Mouse (Mus musculus) limb, embryonic 10.5 days (tissue): Measurements from ENCODE around the gene Bptf. TPM values are rescaled to one million over a fixed set of nuclear protein-coding genes. Genes with fewer than 3 reads are reported as not detected.
"Not testable (repeated sequence)": the region's sequence is repeated elsewhere in the genome, so short reads cannot be mapped to it uniquely, and the experiment has no call there.

Experiments
- DNase-seq: peaks from one replicate; pipeline ENCODE4 v3.0.0-alpha.2; 2017; ENCODE audit warnings: low spot score
- H3K27ac ChIP-seq: fragments of 300-500 bp; sonication (generic); 2 replicates; pipeline ENCODE4 v1.5.1; 2016; ENCODE audit warnings: mild to moderate bottlenecking
- H3K27me3 ChIP-seq: fragments of 300-500 bp; sonication (generic); 2 replicates; pipeline ENCODE4 v1.6.1; 2016; ENCODE audit warnings: low read depth, mild to moderate bottlenecking; ENCODE audit not compliant: poor library complexity, severe bottlenecking
- H3K36me3 ChIP-seq: fragments of 300-500 bp; sonication (generic); 2 replicates; pipeline ENCODE4 v1.6.1; 2016; ENCODE audit warnings: mild to moderate bottlenecking, moderate library complexity
- H3K4me1 ChIP-seq: fragments of 300-500 bp; sonication (generic); 2 replicates; pipeline ENCODE4 v1.6.1; 2016
- H3K4me3 ChIP-seq: fragments of 300-500 bp; sonication (generic); 2 replicates; pipeline ENCODE4 v1.5.1; 2016; ENCODE audit warnings: mild to moderate bottlenecking, moderate library complexity
- H3K9me3 ChIP-seq: fragments of 300-500 bp; sonication (generic); replicated peaks from 2 replicates; pipeline ENCODE4 v1.6.1; 2016; ENCODE audit warnings: mild to moderate bottlenecking
- WGBS: fragments of 180-500 bp; shearing (Covaris S2); methylation state at CpG from one replicate; pipeline ENCODE4 v1.1.7; 2016; 5-methylcytosine and 5-hydroxymethylcytosine counted together
- polyA plus RNA-seq: library from polyadenylated mRNA; unstranded; fragments of >200 nt; fragmentation: Nextera tagmentation; extraction: Ambion mirVana; gene quantifications from 2 replicates; pipeline ENCODE4 v1.2.1, GENCODE M21; 2016

Gene Bptf
- polyA plus RNA-seq, 1 experiment from 2014 or later = 38.8 TPM

DNA sequence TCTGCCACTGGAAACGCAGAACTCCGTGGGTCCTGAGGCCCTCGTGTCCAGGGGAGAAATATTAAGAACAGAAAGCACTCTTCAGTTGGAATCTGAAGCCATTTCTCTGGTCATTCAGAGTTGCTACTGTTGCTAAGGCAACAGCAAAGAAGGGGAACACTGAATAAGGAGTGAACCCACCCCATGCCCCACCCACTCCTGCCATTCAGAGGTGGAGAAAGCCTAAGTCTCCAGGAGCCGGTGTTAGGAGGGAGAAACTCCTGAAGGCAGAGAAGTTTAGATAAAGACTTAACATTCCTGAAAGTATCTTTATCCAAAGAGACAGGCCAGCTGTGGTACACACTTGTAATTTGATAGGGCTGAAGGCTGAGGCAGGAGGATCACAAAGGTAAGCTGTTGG, 112.6 kb downstream of the Bptf start:
- DNase-seq = no peak
- Histone ChIP-seq H3K4me3 (no peak overlapping the region), H3K36me3 (no peaks in the 10 kb centered on the region), H3K27ac (no peak overlapping the region), H3K9me3 (no peaks in the 10 kb centered on the region), H3K27me3 (peaks cover 7% of the 10 kb centered on the region), H3K4me1 (peaks cover 10% of the 10 kb centered on the region; the same call in 1 of the 2 replicates)
- 76% methylated on average over 4 of the region's 4 CpGs for WGBS

GRCm38 (mm10) chr11:107018606-107019005, 113.3 kb downstream of the Bptf start:
- H3K4me1 ChIP-seq = peaks cover 5% of the 10 kb centered on the region; the same call in 1 of the 2 replicates
- no peaks in the 10 kb centered on the region for H3K9me3 ChIP-seq
- H3K36me3 ChIP-seq = no peaks in the 10 kb centered on the region
- H3K4me3 ChIP-seq = no peak overlapping the region
- 24% methylated on average over 8 of the region's 8 CpGs for WGBS
- DNase-seq = no peak
- no peaks in the 10 kb centered on the region for H3K27me3 ChIP-seq
- H3K27ac ChIP-seq = no peak overlapping the region

- H3K27me3 ChIP-seq = no peaks in the 10 kb centered on the region
- H3K4me3 ChIP-seq = no peak overlapping the region
- no peak for DNase-seq
- H3K36me3 ChIP-seq = no peaks in the 10 kb centered on the region
- WGBS = 57% methylated on average over 6 of the region's 6 CpGs
- no peaks in the 10 kb centered on the region for H3K9me3 ChIP-seq
- peaks cover 5% of the 10 kb centered on the region; the same call in 1 of the 2 replicates for H3K4me1 ChIP-seq
- H3K27ac ChIP-seq = no peak overlapping the region
These were observed 114.5 kb downstream of the Bptf start for GRCm38 (mm10) chr11:107017339-107017886.

- no peak overlapping the region for H3K4me3 ChIP-seq
- H3K27ac ChIP-seq = no peak overlapping the region
- H3K4me1 ChIP-seq = peaks cover 7% of the 10 kb centered on the region
- no peak for DNase-seq
- WGBS = 35% methylated on average over 1 of the region's 1 CpGs
- no peaks in the 10 kb centered on the region for H3K36me3 ChIP-seq
- H3K27me3 ChIP-seq = no peaks in the 10 kb centered on the region
- H3K9me3 ChIP-seq = no peaks in the 10 kb centered on the region
These were observed 115.0 kb downstream of the Bptf start for GRCm38 (mm10) chr11:107016893-107017292.

GRCm38 (mm10) chr11:107015535-107016187, 116.3 kb downstream of the Bptf start:
- not testable (repeated sequence) for H3K27me3 ChIP-seq, H3K27ac ChIP-seq, H3K36me3 ChIP-seq, DNase-seq, H3K9me3 ChIP-seq, H3K4me3 ChIP-seq
- WGBS = 74% methylated on average over 11 of the region's 11 CpGs
- H3K4me1 ChIP-seq = peaks cover 14% of the 10 kb centered on the region

GRCm38 (mm10) chr11:107014597-107015309, 117.2 kb downstream of the Bptf start:
- 40% methylated on average over 14 of the region's 14 CpGs for WGBS
- no peaks in the 10 kb centered on the region for H3K9me3 ChIP-seq
- H3K4me1 ChIP-seq = peaks cover 14% of the 10 kb centered on the region
- H3K27me3 ChIP-seq = no peaks in the 10 kb centered on the region
- H3K36me3 ChIP-seq = no peaks in the 10 kb centered on the region
- no peak overlapping the region for H3K27ac ChIP-seq
- no peak overlapping the region for H3K4me3 ChIP-seq
- DNase-seq = no peak

- Histone ChIP-seq H3K36me3 (no peaks in the 10 kb centered on the region), H3K4me3 (no peak overlapping the region), H3K4me1 (peaks cover 15% of the 10 kb centered on the region), H3K9me3 (no peaks in the 10 kb centered on the region), H3K27ac (no peak overlapping the region), H3K27me3 (no peaks in the 10 kb centered on the region)
- DNase-seq = no peak
- 73% methylated on average over 11 of the region's 11 CpGs for WGBS
These were observed 117.8 kb downstream of the Bptf start for GRCm38 (mm10) chr11:107014020-107014585.

GRCm38 (mm10) chr11:107012324-107013017, 119.5 kb downstream of the Bptf start:
- Histone ChIP-seq H3K36me3 (no peaks in the 10 kb centered on the region), H3K4me3 (peak overlapping the region; percentile 62), H3K4me1 (peaks cover 21% of the 10 kb centered on the region), H3K27ac (peak overlapping the region; percentile 91), H3K27me3 (no peaks in the 10 kb centered on the region), H3K9me3 (no peaks in the 10 kb centered on the region)
- DNase-seq = peak; percentile 99
- under 1% methylated on average over 37 of the region's 37 CpGs for WGBS

GRCm38 (mm10) chr11:107011669-107012323, 120.1 kb downstream of the Bptf start:
- peaks cover 17% of the 10 kb centered on the region for H3K4me1 ChIP-seq
- no peaks in the 10 kb centered on the region for H3K9me3 ChIP-seq
- peak; percentile 41 for DNase-seq
- peak overlapping the region; percentile 91 for H3K27ac ChIP-seq
- 41% methylated on average over 18 of the region's 18 CpGs for WGBS
- H3K36me3 ChIP-seq = no peaks in the 10 kb centered on the region
- no peaks in the 10 kb centered on the region for H3K27me3 ChIP-seq
- peak overlapping the region; percentile 62 for H3K4me3 ChIP-seq

DNA sequence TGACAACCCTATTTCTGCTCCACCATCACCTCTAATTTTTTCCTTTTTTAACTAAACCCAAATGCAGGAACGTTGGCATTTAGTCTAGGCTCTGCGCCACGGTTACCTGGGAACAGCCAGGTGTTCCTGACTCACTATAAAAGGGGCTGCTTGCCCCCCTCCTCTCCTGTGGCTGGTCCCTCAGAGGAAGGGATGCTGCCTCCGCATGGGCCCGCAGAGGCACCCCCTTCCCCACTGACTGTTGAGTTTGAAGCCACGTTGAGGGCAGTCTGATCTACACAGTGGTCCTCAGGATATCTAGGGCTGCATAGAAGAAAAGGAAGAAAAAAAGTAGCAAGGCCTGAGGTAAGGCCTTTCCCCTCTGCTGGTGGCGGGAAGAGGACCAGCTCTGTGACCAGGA, 120.8 kb downstream of the Bptf start:
- H3K9me3 ChIP-seq = no peaks in the 10 kb centered on the region
- no peak for DNase-seq
- WGBS = 72% methylated on average over 7 of the region's 7 CpGs
- peaks cover 16% of the 10 kb centered on the region for H3K4me1 ChIP-seq
- H3K27me3 ChIP-seq = no peaks in the 10 kb centered on the region
- H3K27ac ChIP-seq = no peak overlapping the region
- H3K4me3 ChIP-seq = peak overlapping the region; percentile 62
- H3K36me3 ChIP-seq = no peaks in the 10 kb centered on the region

- no peaks in the 10 kb centered on the region for H3K27me3 ChIP-seq
- 94% methylated on average over 3 of the region's 3 CpGs for WGBS
- H3K9me3 ChIP-seq = no peaks in the 10 kb centered on the region
- H3K4me3 ChIP-seq = no peak overlapping the region
- DNase-seq = no peak
- H3K4me1 ChIP-seq = peaks cover 16% of the 10 kb centered on the region
- no peaks in the 10 kb centered on the region for H3K36me3 ChIP-seq
- no peak overlapping the region for H3K27ac ChIP-seq
These were observed 121.5 kb downstream of the Bptf start for GRCm38 (mm10) chr11:107010447-107010846.

DNA sequence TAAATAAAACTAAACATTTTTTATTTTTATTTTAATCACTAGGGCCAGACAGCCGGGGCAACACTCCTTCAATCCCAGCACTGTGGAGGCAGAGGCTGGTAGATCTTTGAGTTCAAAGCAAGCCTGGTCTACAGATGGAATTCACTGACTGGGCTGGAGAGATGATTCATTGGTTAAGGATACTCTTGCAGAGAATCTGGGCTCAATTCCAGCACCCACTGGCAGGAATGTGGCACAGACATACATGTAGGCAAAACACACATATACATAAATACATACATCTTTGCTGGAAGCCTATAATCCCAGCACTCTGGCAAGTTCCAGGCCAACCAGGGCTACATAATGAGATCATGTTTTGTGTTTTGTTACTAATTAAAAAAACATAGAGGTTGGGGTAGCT, 126.4 kb downstream of the Bptf start:
- 95% methylated on average over 1 of the region's 1 CpGs for WGBS
- Histone ChIP-seq H3K36me3 (no peaks in the 10 kb centered on the region), H3K4me1 (peaks cover 12% of the 10 kb centered on the region), H3K4me3 (no peak overlapping the region), H3K27ac (no peak overlapping the region), H3K9me3 (no peaks in the 10 kb centered on the region), H3K27me3 (no peaks in the 10 kb centered on the region)
- no peak for DNase-seq
